In the genomic region with DNA sequence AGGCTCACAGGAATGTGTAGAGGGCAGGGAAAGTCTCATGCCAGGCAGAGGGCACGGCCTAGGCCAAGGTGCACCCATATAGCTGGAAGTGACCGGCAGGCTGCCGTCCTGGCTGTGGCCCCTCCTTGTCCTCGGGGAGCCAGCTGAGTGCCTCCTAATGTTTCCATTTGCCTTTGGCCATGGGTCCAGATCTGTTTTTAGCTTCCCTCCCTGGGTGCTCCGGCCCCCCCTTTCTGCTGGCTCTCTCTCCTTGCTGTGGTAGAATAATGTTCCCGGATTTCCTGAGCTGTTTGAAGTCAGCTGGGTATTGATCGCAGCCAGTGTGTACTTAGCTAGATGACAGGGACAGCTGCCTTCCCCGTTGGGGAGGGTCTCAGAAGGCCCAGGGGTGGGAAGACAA, we compare ENCODE assay signal across 15 mouse cellular contexts. TPM values are rescaled to one million over a fixed set of nuclear protein-coding genes. Genes with fewer than 3 reads are reported as not detected.
A peak's percentile ranks its signal among the peaks of the same experiment; 100 is the strongest.
DNase-seq lines count a peak whose midpoint lies in the region; ATAC-seq and TF ChIP-seq lines count a peak whose summit lies in the region.
"Had no signal": no experiment of that assay in that cellular context is flagged by ENCODE, and none has a peak within 500 bp of the region (broad histone marks: within the 10 kb centered on the region; RNA-seq: fewer than 3 reads in every experiment).

No protein-coding gene starts in this region.

- peak; percentile 99 for DNase-seq in heart, adult 11 months
- DNase-seq in heart, embryonic 10.5 days (ENCODE audit: low spot score), result no peak
- DNase-seq in liver, postnatal 0 days, result peak; percentile 40
- no peak for DNase-seq in left cerebral cortex, adult 2 months (ENCODE audit: extremely low spot score in 1 of 2, low spot score in 2 of 2)
- no peak for DNase-seq in left cerebral cortex, postnatal 10 days (ENCODE audit: extremely low spot score in 1 of 2, low spot score in 2 of 2)
- DNase-seq: cerebellum, adult 2 months; forebrain, postnatal 0 days had no signal

- no peaks in the 10 kb centered on the region; the same call in 1 of the 2 replicates for H3K9me3 ChIP-seq in heart, embryonic 10.5 days
- H3K9me3 ChIP-seq in liver, embryonic 16.5 days (replicated peaks; ENCODE audit: control insufficient read depth, low read length), result no peaks in the 10 kb centered on the region
- H3K9me3 ChIP-seq in liver, embryonic 12.5 days (replicated peaks), result no peaks in the 10 kb centered on the region
- peaks cover 4% of the 10 kb centered on the region; the same call in 1 of the 2 replicates for H3K9me3 ChIP-seq in liver, postnatal 0 days (ENCODE audit: low read length)

- H3K27ac ChIP-seq in heart, embryonic 10.5 days, result no peak overlapping the region
- no peak overlapping the region for H3K27ac ChIP-seq in liver, embryonic 16.5 days (ENCODE audit: low read length)
- H3K27ac ChIP-seq in liver, embryonic 12.5 days, result no peak overlapping the region
- H3K27ac ChIP-seq in liver, postnatal 0 days (ENCODE audit: low read depth), result peak overlapping the region; percentile 31; the same call in 1 of the 2 replicates
- H3K27ac ChIP-seq in small intestine, adult 2 months (ENCODE audit: insufficient read depth, low read depth, low read length), result peak overlapping the region; percentile 34; the same call in 1 of the 2 replicates
- no peak overlapping the region for H3K27ac ChIP-seq in left cerebral cortex, adult 2 months
- H3K27ac ChIP-seq: embryonic facial prominence, embryonic 12.5 days; hindbrain, embryonic 10.5 days; kidney, postnatal 0 days had no signal

- H3K4me1 ChIP-seq in heart, embryonic 10.5 days, result peaks cover 5% of the 10 kb centered on the region; the same call in 1 of the 2 replicates
- no peaks in the 10 kb centered on the region; the same call in none of the 2 replicates for H3K4me1 ChIP-seq in liver, embryonic 16.5 days (ENCODE audit: control insufficient read depth, low read depth, low read length)
- 0 out of 2 replicates have a peak, but pooled peaks cover 4% of the 10 kb centered on the region for H3K4me1 ChIP-seq in liver, embryonic 12.5 days
- peaks cover 5% of the 10 kb centered on the region for H3K4me1 ChIP-seq in liver, postnatal 0 days (ENCODE audit: insufficient read depth)
- H3K4me1 ChIP-seq in small intestine, adult 2 months (ENCODE audit: control insufficient read depth, insufficient read depth, insufficient read length, low read length), result peaks cover 9% of the 10 kb centered on the region

- H3K9ac ChIP-seq in liver, embryonic 16.5 days (ENCODE audit: low read depth, low read length), result no peak overlapping the region
- no peak overlapping the region for H3K9ac ChIP-seq in liver, embryonic 12.5 days
- H3K9ac ChIP-seq in liver, postnatal 0 days (replicated peaks), result no peak overlapping the region
- H3K9ac ChIP-seq: embryonic facial prominence, embryonic 12.5 days; forebrain, postnatal 0 days had no signal

- no peaks in the 10 kb centered on the region for H3K36me3 ChIP-seq in heart, embryonic 10.5 days
- 0 out of 2 replicates have a peak, but pooled peaks cover 2% of the 10 kb centered on the region for H3K36me3 ChIP-seq in liver, embryonic 16.5 days (ENCODE audit: control insufficient read depth, insufficient read depth)
- no peaks in the 10 kb centered on the region for H3K36me3 ChIP-seq in liver, embryonic 12.5 days
- no peaks in the 10 kb centered on the region for H3K36me3 ChIP-seq in liver, postnatal 0 days (replicated peaks; ENCODE audit: insufficient read depth, low read length)
- peaks cover 55% of the 10 kb centered on the region for H3K36me3 ChIP-seq in small intestine, adult 2 months (ENCODE audit: control insufficient read depth, insufficient read depth, low read length)
- H3K36me3 ChIP-seq: embryonic facial prominence, embryonic 12.5 days; hindbrain, embryonic 10.5 days had no signal

- TF ChIP-seq EP300 in liver, postnatal 0 days (IDR thresholded peaks at IDR 0.05; ENCODE audit: low read depth), result no peak

- intact Hi-C loops in left cerebral cortex, adult 2 months (cut with DNase I), result no loop called here
- intact Hi-C loops in left cerebral cortex, postnatal 10 days (cut with DNase I), result loop anchor here (5.0 kb wide), 1 partner anchor 49 kb away; no protein-coding TSS in a partner anchor

- no peak overlapping the region for H3K4me2 ChIP-seq in liver, embryonic 16.5 days (ENCODE audit: low read depth, low read length)
- no peak overlapping the region for H3K4me2 ChIP-seq in liver, embryonic 12.5 days
- 0 out of 2 replicates have a peak overlapping the region, but pooled peaks have one; percentile 20 for H3K4me2 ChIP-seq in liver, postnatal 0 days (ENCODE audit: low read depth, low read length)
- H3K4me2 ChIP-seq: embryonic facial prominence, embryonic 12.5 days had no signal

- ATAC-seq in liver, embryonic 16.5 days (ENCODE audit: low read depth), result peak; percentile 41
- no peak for ATAC-seq in liver, embryonic 12.5 days
- ATAC-seq in liver, postnatal 0 days, result peak; percentile 50; the same call in 1 of the 2 replicates
- ATAC-seq: forebrain, postnatal 0 days had no signal

- TF ChIP-seq CTCF in liver, postnatal 0 days (IDR thresholded peaks at IDR 0.05; ENCODE audit: low read depth), result no peak
- TF ChIP-seq CTCF in small intestine, adult 2 months (IDR thresholded peaks at IDR 0.05; ENCODE audit: extremely low read depth, insufficient read length, insufficient replicate concordance, low read depth, low read length), result no peak
- no peak for TF ChIP-seq CTCF in left cerebral cortex, adult 2 months (IDR thresholded peaks at IDR 0.05)

- no peaks in the 10 kb centered on the region for H3K27me3 ChIP-seq in heart, embryonic 10.5 days (ENCODE audit: insufficient read depth, poor library complexity, severe bottlenecking)
- H3K27me3 ChIP-seq in liver, embryonic 16.5 days (ENCODE audit: control insufficient read depth, insufficient read depth, low read depth, low read length), result no peaks in the 10 kb centered on the region
- H3K27me3 ChIP-seq in liver, embryonic 12.5 days (replicated peaks), result peaks cover 9% of the 10 kb centered on the region
- no peaks in the 10 kb centered on the region for H3K27me3 ChIP-seq in liver, postnatal 0 days (ENCODE audit: insufficient read depth, low read length)
- H3K27me3 ChIP-seq in small intestine, adult 2 months (ENCODE audit: control insufficient read depth, insufficient read depth, low read length), result no peaks in the 10 kb centered on the region
- H3K27me3 ChIP-seq: embryonic facial prominence, embryonic 12.5 days had no signal

- 76% methylated on average over 8 of the region's 8 CpGs for WGBS in heart, embryonic 10.5 days
- 50% methylated on average over 8 of the region's 8 CpGs for WGBS in liver, embryonic 16.5 days (ENCODE audit: insufficient replicate concordance)
- 58% methylated on average over 8 of the region's 8 CpGs for WGBS in liver, embryonic 12.5 days (ENCODE audit: insufficient replicate concordance)
- WGBS in liver, postnatal 0 days (ENCODE audit: insufficient replicate concordance), result 54% methylated on average over 8 of the region's 8 CpGs
- 67% methylated on average over 8 of the region's 8 CpGs for WGBS in small intestine, adult 2 months

- TF ChIP-seq POLR2A in small intestine, adult 2 months (IDR thresholded peaks at IDR 0.05; ENCODE audit: low read depth, low read length), result no peak

- no peak overlapping the region for H3K4me3 ChIP-seq in heart, embryonic 10.5 days
- no peak overlapping the region for H3K4me3 ChIP-seq in liver, embryonic 16.5 days (ENCODE audit: low read depth, low read length)
- H3K4me3 ChIP-seq in liver, embryonic 12.5 days, result no peak overlapping the region
- H3K4me3 ChIP-seq in liver, postnatal 0 days (ENCODE audit: low read depth, low read length), result no peak overlapping the region
- no peak overlapping the region for H3K4me3 ChIP-seq in small intestine, adult 2 months (ENCODE audit: low read depth, low read length)
- H3K4me3 ChIP-seq in left cerebral cortex, adult 2 months, result no peak overlapping the region
- H3K4me3 ChIP-seq: embryonic facial prominence, embryonic 12.5 days; hindbrain, embryonic 10.5 days had no signal

RNA-seq across cellular contexts. Expression of gene Bcam, which starts 12.8 kb away (rescaled TPM):
- 140 and 193 TPM in 2 replicates for polyA plus RNA-seq in heart, embryonic 10.5 days (2016; fragmentation: Nextera tagmentation; extraction: Ambion mirVana)
- polyA plus RNA-seq in liver, embryonic 16.5 days (2015; fragmentation: Nextera tagmentation; extraction: Ambion mirVana), result 7.4 and 9.7 TPM in 2 replicates
- 11.1 and 11.3 TPM in 2 replicates for polyA plus RNA-seq in liver, embryonic 12.5 days (2016; fragmentation: Nextera tagmentation; extraction: Ambion mirVana)
- 8.8 and 9.3 TPM in 2 replicates for polyA plus RNA-seq in liver, postnatal 0 days (2015; fragmentation: Nextera tagmentation; extraction: Ambion mirVana)
- 18.6 and 20.3 TPM in 2 replicates for polyA plus RNA-seq in small intestine, adult 2 months (2012; rRNA removed)
- 10 to 100 TPM; 12.2 to 15.1 TPM for total RNA-seq in left cerebral cortex, adult 2 months (2021)
- 10 to 100 TPM; 10.3 to 10.9 TPM for total RNA-seq in left cerebral cortex, postnatal 10 days (2021)

RNA-seq across cellular contexts. Expression of gene Cblc, which starts 13.0 kb away (rescaled TPM):
- polyA plus RNA-seq in heart, embryonic 10.5 days (2016; fragmentation: Nextera tagmentation; extraction: Ambion mirVana), result 1.1 and 1.2 TPM in 2 replicates
- polyA plus RNA-seq in liver, embryonic 16.5 days (2015; fragmentation: Nextera tagmentation; extraction: Ambion mirVana), result 4.7 and 5.4 TPM in 2 replicates
- 0.95 and 1.0 TPM in 2 replicates for polyA plus RNA-seq in liver, embryonic 12.5 days (2016; fragmentation: Nextera tagmentation; extraction: Ambion mirVana)
- 9.6 and 10.8 TPM in 2 replicates for polyA plus RNA-seq in liver, postnatal 0 days (2015; fragmentation: Nextera tagmentation; extraction: Ambion mirVana)
- polyA plus RNA-seq in small intestine, adult 2 months (2012; rRNA removed), result 56.7 and 145 TPM in 2 replicates
- total RNA-seq in left cerebral cortex, adult 2 months (2021), result not detected
- total RNA-seq in left cerebral cortex, postnatal 10 days (2021), result not detected
- total RNA-seq: left cerebral cortex, postnatal 14 days; megakaryocyte, adult 5-6 weeks had no signal
- polyA plus RNA-seq: cerebellum, adult 2 months had no signal

RNA-seq across cellular contexts. Expression of gene Nectin2, which starts 33.3 kb away (rescaled TPM):
- polyA plus RNA-seq in heart, embryonic 10.5 days (2016; fragmentation: Nextera tagmentation; extraction: Ambion mirVana), result 130 and 138 TPM in 2 replicates
- polyA plus RNA-seq in liver, embryonic 16.5 days (2015; fragmentation: Nextera tagmentation; extraction: Ambion mirVana), result 12.9 and 15.8 TPM in 2 replicates
- 31.9 and 34.4 TPM in 2 replicates for polyA plus RNA-seq in liver, embryonic 12.5 days (2016; fragmentation: Nextera tagmentation; extraction: Ambion mirVana)
- polyA plus RNA-seq in liver, postnatal 0 days (2015; fragmentation: Nextera tagmentation; extraction: Ambion mirVana), result 51.0 and 51.3 TPM in 2 replicates
- polyA plus RNA-seq in small intestine, adult 2 months (2012; rRNA removed), result 128 and 208 TPM in 2 replicates
- 1 to 10 TPM; 7.9 to 8.2 TPM for total RNA-seq in left cerebral cortex, adult 2 months (2021)
- 10 to 100 TPM; 18.9 to 22.0 TPM for total RNA-seq in left cerebral cortex, postnatal 10 days (2021)

RNA-seq across cellular contexts. Expression of gene Bcl3, which starts 38.9 kb away (rescaled TPM):
- 1.3 and 2.7 TPM in 2 replicates for polyA plus RNA-seq in heart, embryonic 10.5 days (2016; fragmentation: Nextera tagmentation; extraction: Ambion mirVana)
- 4.1 and 4.4 TPM in 2 replicates for polyA plus RNA-seq in liver, embryonic 16.5 days (2015; fragmentation: Nextera tagmentation; extraction: Ambion mirVana)
- polyA plus RNA-seq in liver, embryonic 12.5 days (2016; fragmentation: Nextera tagmentation; extraction: Ambion mirVana), result 3.7 and 5.4 TPM in 2 replicates
- polyA plus RNA-seq in liver, postnatal 0 days (2015; fragmentation: Nextera tagmentation; extraction: Ambion mirVana), result 5.4 and 11.2 TPM in 2 replicates
- 169 and 226 TPM in 2 replicates for polyA plus RNA-seq in small intestine, adult 2 months (2012; rRNA removed)
- total RNA-seq in left cerebral cortex, adult 2 months (2021), result under 1 TPM; 0.56 to 0.77 TPM
- total RNA-seq in left cerebral cortex, postnatal 10 days (2021), result 1 to 10 TPM in 1 of 2 experiments, not detected in 1; 1.0 TPM

Comparison
In these comparisons a context has a peak if more than half of its experiments do, and no peak if none do; other contexts are left out.
1. DNase-seq: peak in heart, adult 11 months (single experiment) and liver, postnatal 0 days (single experiment); none in heart, embryonic 10.5 days (single experiment), left cerebral cortex, adult 2 months (0 of 2) and left cerebral cortex, postnatal 10 days (0 of 2).
2. H3K27ac ChIP-seq: peak in liver, postnatal 0 days (single experiment) and small intestine, adult 2 months (single experiment); none in heart, embryonic 10.5 days (single experiment), liver, embryonic 16.5 days (single experiment), liver, embryonic 12.5 days (single experiment) and left cerebral cortex, adult 2 months (single experiment).